In the genomic region with DNA sequence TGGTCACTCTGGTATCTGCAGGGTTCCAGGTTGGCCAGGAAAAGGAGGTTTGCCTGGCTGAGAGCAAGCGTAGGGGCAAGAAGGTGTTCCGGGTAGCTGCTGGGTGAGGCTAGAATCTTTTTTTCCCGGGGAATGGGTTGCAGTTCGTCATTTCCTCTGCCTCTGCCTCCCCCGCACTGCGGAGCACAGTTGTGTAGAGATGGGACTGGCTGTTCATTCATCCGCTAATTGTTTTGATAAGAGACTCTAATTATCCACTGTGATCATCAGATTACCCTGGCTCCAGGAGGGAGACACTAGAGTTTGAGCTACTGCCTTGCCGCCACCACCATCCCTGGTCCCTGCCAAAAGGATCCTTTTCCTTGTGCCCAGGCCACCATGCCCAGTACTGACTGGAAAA, we compare ENCODE assay signal across 8 mouse cellular contexts.
A peak's percentile ranks its signal among the peaks of the same experiment; 100 is the strongest.
DNase-seq lines count a peak whose midpoint lies in the region; ATAC-seq lines count a peak whose summit lies in the region.

No protein-coding gene starts in this region.

- H3K4me1 ChIP-seq in forebrain, embryonic 12.5 days, result peaks cover 98% of the 10 kb centered on the region
- H3K4me1 ChIP-seq in hindbrain, embryonic 10.5 days (replicated peaks), result peaks cover 98% of the 10 kb centered on the region
- peaks cover 96% of the 10 kb centered on the region for H3K4me1 ChIP-seq in neural tube, embryonic 12.5 days

- peak; percentile 3; the same call in 1 of the 2 replicates for ATAC-seq in forebrain, embryonic 12.5 days (ENCODE audit: low FRiP score)
- no peak for ATAC-seq in neural tube, embryonic 12.5 days (ENCODE audit: low FRiP score, low read depth)

- H3K36me3 ChIP-seq in forebrain, embryonic 12.5 days (replicated peaks), result peaks cover 6% of the 10 kb centered on the region; the same call in 1 of the 2 replicates
- H3K36me3 ChIP-seq in hindbrain, embryonic 10.5 days, result peaks cover 29% of the 10 kb centered on the region
- peaks cover 2% of the 10 kb centered on the region; the same call in 1 of the 2 replicates for H3K36me3 ChIP-seq in neural tube, embryonic 12.5 days

- no peaks in the 10 kb centered on the region for H3K9me3 ChIP-seq in forebrain, embryonic 12.5 days
- no peaks in the 10 kb centered on the region for H3K9me3 ChIP-seq in hindbrain, embryonic 10.5 days
- no peaks in the 10 kb centered on the region for H3K9me3 ChIP-seq in neural tube, embryonic 12.5 days

- peak; percentile 62 for DNase-seq in layer of hippocampus, adult 9-11 months
- DNase-seq in layer of hippocampus, adult 9-10 months (ENCODE audit: low spot score), result no peak
- no peak for DNase-seq in hindbrain, embryonic 10.5 days (ENCODE audit: low spot score)
- DNase-seq in left cerebral cortex, adult 9 months (ENCODE audit: low spot score in 2 of 2), result no peak
- no peak for DNase-seq in thymus, postnatal 4 days
- no peak for DNase-seq in left cerebral cortex, postnatal 10 days (ENCODE audit: extremely low spot score in 1 of 2, low spot score in 2 of 2)

- intact Hi-C loops in left cerebral cortex, postnatal 10 days (cut with DNase I), result no loop called here

- no peaks in the 10 kb centered on the region for H3K27me3 ChIP-seq in forebrain, embryonic 12.5 days
- no peaks in the 10 kb centered on the region for H3K27me3 ChIP-seq in hindbrain, embryonic 10.5 days (ENCODE audit: insufficient read depth, poor library complexity, severe bottlenecking)
- H3K27me3 ChIP-seq in neural tube, embryonic 12.5 days (replicated peaks), result no peaks in the 10 kb centered on the region

- H3K9ac ChIP-seq in forebrain, embryonic 12.5 days, result no peak overlapping the region
- H3K9ac ChIP-seq in neural tube, embryonic 12.5 days, result peak overlapping the region; percentile 10; the same call in 1 of the 2 replicates

- no peak overlapping the region for H3K4me3 ChIP-seq in forebrain, embryonic 12.5 days (replicated peaks)
- H3K4me3 ChIP-seq in hindbrain, embryonic 10.5 days, result 0 out of 2 replicates have a peak overlapping the region, but pooled peaks have one; percentile 16
- no peak overlapping the region for H3K4me3 ChIP-seq in neural tube, embryonic 12.5 days

- WGBS in forebrain, embryonic 12.5 days, result 38% methylated on average over 8 of the region's 8 CpGs
- 53% methylated on average over 8 of the region's 8 CpGs for WGBS in hindbrain, embryonic 10.5 days
- 35% methylated on average over 8 of the region's 8 CpGs for WGBS in neural tube, embryonic 12.5 days

- H3K27ac ChIP-seq in forebrain, embryonic 12.5 days, result peak overlapping the region; percentile 65
- peak overlapping the region; percentile 73 for H3K27ac ChIP-seq in hindbrain, embryonic 10.5 days
- H3K27ac ChIP-seq in neural tube, embryonic 12.5 days, result peak overlapping the region; percentile 23

- H3K4me2 ChIP-seq in forebrain, embryonic 12.5 days, result no peak overlapping the region
- H3K4me2 ChIP-seq in neural tube, embryonic 12.5 days (replicated peaks), result 0 out of 2 replicates have a peak overlapping the region, but pooled peaks have one; percentile 20

Comparison
In these comparisons a context has a peak if more than half of its experiments do, and no peak if none do; other contexts are left out.
1. H3K27ac ChIP-seq: peak in every context shown above with its lines; median percentile 73 in hindbrain, embryonic 10.5 days; 65 in forebrain, embryonic 12.5 days; 23 in neural tube, embryonic 12.5 days.